Mouse (Mus musculus): Measurements from ENCODE around the gene Zfp36l2.
"Not testable (repeated sequence)": the region's sequence is repeated elsewhere in the genome, so short reads cannot be mapped to it uniquely, and the experiment has no call there.

The Zfp36l2 gene

GRCm38 (mm10) chr17:84187727-84188373 lies at the start of gene Zfp36l2:
Zfp36l2 (minus strand) TSS chr17:84187947.
- peak; percentile 93 for DNase-seq (ENCODE audit: low spot score in 2 of 2)

- DNase-seq (ENCODE audit: low spot score in 2 of 2), result no peak
Observed at GRCm38 (mm10) chr17:84236781-84237557, 49.2 kb upstream of the Zfp36l2 start.

GRCm38 (mm10) chr17:84235399-84235928 lies 47.7 kb upstream of the Zfp36l2 start:
- no peak for DNase-seq (ENCODE audit: low spot score in 2 of 2)

DNA sequence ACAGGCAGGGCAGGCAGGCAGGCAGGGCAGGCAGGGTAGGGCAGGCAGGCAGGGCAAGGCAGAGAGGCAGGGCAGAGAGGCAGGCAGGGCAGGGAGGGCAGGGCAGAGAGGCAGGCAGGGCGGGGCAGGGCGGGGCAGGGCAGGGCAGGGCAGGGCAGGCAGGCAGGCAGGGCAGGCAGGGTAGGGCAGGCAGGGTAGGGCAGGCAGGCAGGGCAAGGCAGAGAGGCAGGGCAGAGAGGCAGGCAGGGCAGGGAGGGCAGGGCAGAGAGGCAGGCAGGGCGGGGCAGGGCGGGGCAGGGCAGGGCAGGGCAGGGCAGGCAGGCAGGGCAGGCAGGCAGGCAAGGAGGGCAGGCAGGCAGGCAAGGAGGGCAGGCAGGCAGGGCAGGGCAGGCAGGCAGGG lies 47.0 kb upstream of the Zfp36l2 start:
- DNase-seq (ENCODE audit: low spot score in 2 of 2), result not testable (repeated sequence)

DNA sequence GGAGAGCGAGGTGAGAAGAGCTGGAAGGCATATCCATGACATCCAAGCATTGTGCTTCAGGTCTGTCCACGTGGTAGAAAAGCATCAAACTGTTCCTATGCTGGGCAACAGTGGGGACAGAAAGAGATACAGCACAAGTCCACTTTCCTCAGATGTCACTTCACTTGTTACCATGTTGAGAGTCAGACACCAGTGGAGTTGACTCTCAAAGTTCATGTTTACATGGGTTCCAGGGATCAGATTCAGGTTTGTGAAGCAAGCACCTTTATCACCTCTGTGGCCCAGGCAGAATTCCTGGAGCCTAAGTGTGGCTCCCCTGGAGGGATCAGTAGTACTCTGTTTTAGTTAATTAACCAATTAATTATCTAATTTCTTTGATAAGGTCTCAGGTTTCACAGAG lies 46.0 kb upstream of the Zfp36l2 start:
- no peak for DNase-seq (ENCODE audit: low spot score in 2 of 2)

- no peak for DNase-seq (ENCODE audit: low spot score in 2 of 2)
Observed at GRCm38 (mm10) chr17:84231361-84231760, 43.6 kb upstream of the Zfp36l2 start.

DNA sequence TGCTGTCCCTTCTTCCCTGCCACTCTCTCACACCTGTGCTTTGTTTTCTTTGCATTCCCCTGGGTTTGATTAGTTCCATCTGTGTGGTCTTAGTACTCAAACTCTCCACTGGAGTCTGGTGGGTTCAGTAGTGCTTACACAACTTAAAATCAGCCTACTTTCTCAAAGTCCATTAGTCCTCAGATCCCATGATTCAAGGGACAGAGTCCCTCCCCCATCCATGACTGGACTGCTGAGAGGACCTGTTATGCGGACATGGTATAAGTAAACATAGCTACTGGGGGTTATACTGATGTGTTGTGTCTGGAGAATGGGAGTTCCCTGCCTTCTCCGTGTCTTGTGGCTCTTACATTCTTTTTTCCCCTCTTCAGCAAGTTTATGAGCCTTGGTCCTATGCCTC lies 40.5 kb upstream of the Zfp36l2 start:
- DNase-seq (ENCODE audit: low spot score in 2 of 2), result no peak

GRCm38 (mm10) chr17:84226681-84227080 lies 38.9 kb upstream of the Zfp36l2 start:
- no peak for DNase-seq (ENCODE audit: low spot score in 2 of 2)

DNA sequence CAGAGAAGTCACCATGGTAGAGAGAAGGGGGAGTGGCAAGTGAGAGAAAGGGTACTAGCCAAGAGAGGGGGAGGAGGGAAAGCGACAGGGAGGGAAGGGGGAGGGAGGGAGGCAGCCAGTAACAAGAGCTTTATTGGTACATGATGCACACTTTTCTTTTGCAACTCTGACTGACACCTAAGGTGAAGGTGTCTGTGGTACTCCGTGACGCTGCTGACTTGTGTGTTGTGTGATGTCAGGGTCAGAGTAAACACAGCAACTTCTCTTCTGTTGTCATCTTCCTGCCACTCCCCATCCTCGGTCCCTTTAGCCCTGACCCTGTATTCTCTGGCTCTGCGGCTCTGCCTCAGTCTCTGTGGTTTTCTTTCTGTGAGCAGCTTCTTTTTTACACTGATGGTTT lies 38.5 kb upstream of the Zfp36l2 start:
- DNase-seq (ENCODE audit: low spot score in 2 of 2), result no peak

GRCm38 (mm10) chr17:84224217-84224887 lies 36.6 kb upstream of the Zfp36l2 start:
- DNase-seq (ENCODE audit: low spot score in 2 of 2), result no peak

- DNase-seq (ENCODE audit: low spot score in 2 of 2), result not testable (repeated sequence)
Observed at GRCm38 (mm10) chr17:84218841-84219240, 31.1 kb upstream of the Zfp36l2 start.

GRCm38 (mm10) chr17:84217696-84218095 lies 29.9 kb upstream of the Zfp36l2 start:
- no peak for DNase-seq (ENCODE audit: low spot score in 2 of 2)

GRCm38 (mm10) chr17:84215264-84215960 lies 27.7 kb upstream of the Zfp36l2 start:
- no peak for DNase-seq (ENCODE audit: low spot score in 2 of 2)

DNA sequence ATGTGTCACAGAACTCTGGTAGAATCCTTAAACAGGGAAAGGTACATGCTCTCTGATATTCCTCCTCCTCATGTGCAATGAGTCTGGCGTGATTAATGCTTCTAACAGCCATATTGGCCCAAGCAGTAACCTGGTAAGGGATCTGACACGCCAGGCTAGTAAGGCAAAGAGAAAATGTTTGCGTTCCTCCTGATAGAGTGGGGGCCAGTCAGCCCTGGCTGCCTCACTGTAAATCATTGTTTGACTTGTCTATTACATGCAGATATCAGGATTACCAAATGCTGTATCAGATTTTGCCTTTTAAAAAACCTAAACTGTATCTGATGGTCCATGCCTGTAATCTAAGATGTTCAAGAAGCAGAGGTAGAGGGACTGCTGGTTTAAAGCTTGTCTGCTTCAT lies 25.7 kb upstream of the Zfp36l2 start:
- no peak for DNase-seq (ENCODE audit: low spot score in 2 of 2)

- DNase-seq (ENCODE audit: low spot score in 2 of 2), result no peak
Observed at GRCm38 (mm10) chr17:84207611-84208010, 19.9 kb upstream of the Zfp36l2 start.

GRCm38 (mm10) chr17:84206239-84206638 lies 18.5 kb upstream of the Zfp36l2 start:
- no peak for DNase-seq (ENCODE audit: low spot score in 2 of 2)

- DNase-seq (ENCODE audit: low spot score in 2 of 2), result no peak
Observed at GRCm38 (mm10) chr17:84204962-84205361, 17.2 kb upstream of the Zfp36l2 start.

- DNase-seq (ENCODE audit: low spot score in 2 of 2), result no peak
Observed at GRCm38 (mm10) chr17:84203340-84203739, 15.6 kb upstream of the Zfp36l2 start.

DNA sequence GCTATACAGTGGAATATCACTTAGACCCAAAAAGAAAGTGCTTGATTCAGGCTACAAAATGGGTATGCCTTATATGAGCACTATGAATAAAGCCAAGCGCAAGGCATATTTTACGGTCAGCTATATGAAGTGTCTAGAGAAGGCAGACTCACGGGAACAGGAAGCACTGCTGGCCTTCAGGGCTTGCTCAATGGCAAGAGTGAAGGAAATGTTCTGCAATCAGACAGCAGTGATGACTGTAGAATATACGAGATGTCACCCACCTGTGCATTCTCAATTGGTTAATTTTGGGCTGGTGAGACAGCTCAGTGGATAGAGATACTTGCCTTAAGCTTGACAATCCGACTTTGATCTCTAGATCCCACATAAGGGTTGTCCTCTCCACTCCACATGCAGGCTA lies 13.4 kb upstream of the Zfp36l2 start:
- no peak for DNase-seq (ENCODE audit: low spot score in 2 of 2)

DNA sequence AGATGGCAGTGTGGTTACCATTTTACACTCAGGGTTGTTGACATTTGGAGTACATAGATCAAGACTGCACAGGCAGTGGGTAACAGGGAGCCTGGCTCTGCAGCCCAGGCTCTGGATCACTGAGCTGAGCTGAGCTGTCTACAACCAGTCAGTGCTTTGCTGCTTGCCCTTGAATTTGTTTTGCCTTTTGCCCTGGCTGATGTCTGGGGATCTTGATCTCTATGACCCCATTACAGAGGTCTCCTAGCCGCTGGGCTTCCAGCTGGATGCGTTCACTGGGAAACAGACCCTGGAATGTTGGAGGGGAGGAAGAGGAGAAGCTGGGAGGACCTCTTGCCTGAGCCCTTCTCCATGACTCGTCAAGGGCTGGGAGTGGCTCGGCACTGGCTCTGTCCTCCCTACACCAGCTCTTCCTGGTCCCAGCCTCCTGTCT lies 10.2 kb upstream of the Zfp36l2 start:
- no peak for DNase-seq (ENCODE audit: low spot score in 2 of 2)

GRCm38 (mm10) chr17:84196329-84196728 lies 8.6 kb upstream of the Zfp36l2 start:
- no peak for DNase-seq (ENCODE audit: low spot score in 2 of 2)

GRCm38 (mm10) chr17:84195835-84196234 lies 8.1 kb upstream of the Zfp36l2 start:
- no peak for DNase-seq (ENCODE audit: low spot score in 2 of 2)
